Mouse (Mus musculus) small intestine, adult 2 months (tissue): ENCODE results near the gene Dlat. TPM values are rescaled to one million over a fixed set of nuclear protein-coding genes. Genes with fewer than 3 reads are reported as not detected.
A peak's percentile ranks its signal among the peaks of the same experiment; 100 is the strongest.

Experiments used
- H3K27ac ChIP-seq: fragments of 200-500 bp; 2 replicates; pipeline ENCODE4 v1.5.1; 2012; ENCODE audit warnings: low read depth, low read length, control low read depth, inconsistent platforms; ENCODE audit not compliant: insufficient read depth
- H3K27me3 ChIP-seq: fragments of 200-500 bp; 2 replicates; pipeline ENCODE4 v1.6.1; 2012; ENCODE audit warnings: mild to moderate bottlenecking, moderate library complexity, low read length, inconsistent platforms; ENCODE audit not compliant: control insufficient read depth, insufficient read depth
- H3K36me3 ChIP-seq: fragments of 200-500 bp; 2 replicates; pipeline ENCODE4 v1.6.1; 2012; ENCODE audit warnings: mild to moderate bottlenecking, low read length, control low read depth, inconsistent platforms; ENCODE audit not compliant: control insufficient read depth, insufficient read depth
- H3K4me1 ChIP-seq: fragments of 200-500 bp; 2 replicates; pipeline ENCODE4 v1.6.1; 2012; ENCODE audit warnings: low read length, inconsistent platforms, mixed read lengths; ENCODE audit not compliant: control insufficient read depth, insufficient read depth, insufficient read length
- H3K4me3 ChIP-seq: fragments of 200-500 bp; 2 replicates; pipeline ENCODE4 v1.5.1; 2012; ENCODE audit warnings: low read depth, mild to moderate bottlenecking, control low read depth, inconsistent platforms, low read length, moderate library complexity
- CTCF ChIP-seq: fragments of 200-500 bp; IDR thresholded peaks from 2 replicates; pipeline ENCODE4 v1.5.1; 2012; ENCODE audit warnings: low read depth, mild to moderate bottlenecking, control low read depth, inconsistent platforms, low read length, moderate library complexity, mixed read lengths; ENCODE audit not compliant: insufficient replicate concordance, insufficient read length; ENCODE audit errors: extremely low read depth
- POLR2A ChIP-seq: fragments of 200-500 bp; IDR thresholded peaks from 2 replicates; pipeline ENCODE4 v1.6.1; 2012; ENCODE audit warnings: low read depth, mild to moderate bottlenecking, control low read depth, inconsistent platforms, low read length, moderate library complexity
- WGBS: fragments of 180-500 bp; shearing (Covaris S2); methylation state at CpG from one replicate; pipeline ENCODE4 v1.1.7; 2018; 5-methylcytosine and 5-hydroxymethylcytosine counted together
- polyA plus RNA-seq: library from polyadenylated mRNA; depleted of rRNA; stranded (reverse); fragments of >200 nt; gene quantifications from 2 replicates; pipeline ENCODE4 v1.2.3, GENCODE M21; 2012; rRNA removed

Dlat gene
- polyA plus RNA-seq, 1 experiment: 10.2 TPM

DNA sequence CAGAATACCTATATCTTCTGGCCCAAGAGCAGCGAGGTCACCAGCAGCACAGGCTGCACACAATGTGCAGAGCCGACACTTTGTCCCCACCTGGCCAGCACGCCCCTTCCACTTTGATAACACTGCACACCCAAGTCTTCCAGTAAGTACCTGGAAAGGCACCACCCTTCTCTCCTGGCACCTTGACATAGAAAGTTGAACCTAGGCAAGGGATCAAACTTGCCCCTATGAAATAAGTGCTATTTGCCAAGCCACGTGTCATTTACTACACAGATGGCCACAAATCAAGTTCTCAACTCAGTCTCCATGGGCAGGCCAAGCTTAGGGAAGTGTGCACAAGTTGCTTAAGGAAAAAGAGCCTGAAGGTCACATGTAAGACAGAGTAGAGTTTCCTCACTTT is 72.6 kb downstream of the Dlat start:
- TF ChIP-seq POLR2A (no peak), CTCF (no peak)
- H3K36me3 ChIP-seq: no peaks in the 10 kb centered on the region
- no peak overlapping the region for H3K4me3 ChIP-seq
- WGBS: 21% methylated on average over 4 of the region's 4 CpGs
- H3K27ac ChIP-seq: peak overlapping the region; percentile 98
- peaks cover 35% of the 10 kb centered on the region for H3K4me1 ChIP-seq
- no peaks in the 10 kb centered on the region for H3K27me3 ChIP-seq

DNA sequence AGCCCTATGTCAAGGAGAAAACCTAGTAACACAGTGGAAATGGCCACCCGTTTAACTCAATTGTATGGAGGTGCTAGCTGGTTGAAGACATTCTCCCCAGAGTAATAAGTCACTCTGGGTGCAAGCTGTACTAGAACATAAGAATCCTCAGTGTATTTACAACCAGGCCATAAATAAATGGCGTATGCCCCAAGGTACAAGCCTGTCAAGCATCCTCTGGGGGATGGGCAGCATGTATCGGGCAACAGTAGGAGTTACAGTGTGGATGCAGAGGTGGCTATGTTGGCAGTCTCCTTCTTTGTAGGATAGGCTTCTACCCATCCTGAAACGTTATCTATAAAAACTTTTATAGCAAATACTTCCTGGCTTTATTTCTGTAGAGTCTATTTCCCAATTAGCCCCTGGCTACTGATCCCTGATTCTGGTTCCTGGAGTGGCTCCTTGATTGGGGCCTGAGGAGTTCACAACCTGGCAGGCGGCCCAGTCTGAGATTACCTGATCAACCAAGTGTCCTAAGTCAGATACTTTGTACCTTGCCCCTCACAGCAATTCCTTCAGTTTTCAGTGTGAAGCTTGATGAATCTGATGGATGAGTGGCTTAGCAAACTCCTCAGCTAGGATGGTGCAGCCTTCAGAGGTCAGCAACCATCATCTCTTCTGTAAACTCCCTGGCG is 74.3 kb downstream of the Dlat start:
- TF ChIP-seq POLR2A (no peak), CTCF (no peak)
- Histone ChIP-seq H3K27ac (peak overlapping the region; percentile 98), H3K4me3 (no peak overlapping the region), H3K4me1 (peaks cover 31% of the 10 kb centered on the region), H3K27me3 (no peaks in the 10 kb centered on the region), H3K36me3 (peaks cover 2% of the 10 kb centered on the region; the same call in 1 of the 2 replicates)
- WGBS: 32% methylated on average over 6 of the region's 6 CpGs

Other genes starting within 250 kb of the Dlat start
- gene Plet1, start 165.3 kb downstream of the Dlat start, polyA plus RNA-seq: 2.5 and 23.9 TPM in 2 replicates
- 10.4 and 14.9 TPM in 2 replicates for gene Pts, start 131.1 kb downstream of the Dlat start, polyA plus RNA-seq
- 5.7 and 11.2 TPM in 2 replicates for gene Il18, start 105.0 kb downstream of the Dlat start, polyA plus RNA-seq
- 5.5 and 8.5 TPM in 2 replicates for gene Bco2, start 104.6 kb downstream of the Dlat start, polyA plus RNA-seq
- 0.10 TPM in 1 of 2 replicates, not detected in the other for gene Tex12, start 98.5 kb downstream of the Dlat start, polyA plus RNA-seq
- gene Sdhd, start 56.0 kb downstream of the Dlat start, polyA plus RNA-seq: 307 and 325 TPM in 2 replicates
- 93.7 and 98.1 TPM in 2 replicates for gene Timm8b, start 55.9 kb downstream of the Dlat start, polyA plus RNA-seq
- 0.28 TPM in 2 replicates for gene Pih1d2, start 42.5 kb downstream of the Dlat start, polyA plus RNA-seq
- 1.2 and 1.6 TPM in 2 replicates for gene Nkapd1, start 42.3 kb downstream of the Dlat start, polyA plus RNA-seq
- gene Dixdc1, start 79.7 kb upstream of the Dlat start, polyA plus RNA-seq: 0.57 and 0.75 TPM in 2 replicates
- gene 2310030G06Rik, start 86.8 kb upstream of the Dlat start, polyA plus RNA-seq: 7.6 and 15.0 TPM in 2 replicates
- gene Cryab, start 91.5 kb upstream of the Dlat start, polyA plus RNA-seq: 16.7 and 23.1 TPM in 2 replicates
- gene Hspb2, start 92.6 kb upstream of the Dlat start, polyA plus RNA-seq: 3.5 and 7.6 TPM in 2 replicates
- gene Fdxacb1, start 108.5 kb upstream of the Dlat start, polyA plus RNA-seq: 2.4 and 2.6 TPM in 2 replicates
- gene Alg9, start 115.2 kb upstream of the Dlat start, polyA plus RNA-seq: 13.2 and 17.6 TPM in 2 replicates
- 12.6 and 20.7 TPM in 2 replicates for gene 1110032A03Rik, start 115.7 kb upstream of the Dlat start, polyA plus RNA-seq
- gene Ppp2r1b, start 185.5 kb upstream of the Dlat start, polyA plus RNA-seq: 1.6 and 1.9 TPM in 2 replicates